Mouse (Mus musculus): ENCODE measurements around the gene Rbpms2.

The Rbpms2 gene

DNA sequence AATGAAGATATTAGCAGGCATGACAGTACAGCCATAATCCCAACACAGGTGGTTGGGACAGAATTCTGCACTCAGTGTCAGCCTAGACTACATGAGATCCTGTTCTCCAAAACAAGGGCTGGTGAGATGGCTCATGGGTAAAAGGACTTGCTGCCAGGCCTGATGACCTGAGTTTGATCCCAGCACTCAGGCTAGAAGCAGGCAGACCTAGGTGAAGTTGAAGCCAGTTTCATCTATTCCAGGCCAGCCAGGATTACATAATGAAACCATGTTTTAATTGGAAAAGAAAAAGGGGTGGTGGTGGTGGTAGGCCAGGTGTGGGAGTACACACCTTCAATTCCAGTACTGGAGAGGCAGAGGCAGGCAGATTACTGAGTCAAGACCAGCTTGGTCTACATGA lies 68.5 kb downstream of the Rbpms2 start:
- no peak for DNase-seq

DNA sequence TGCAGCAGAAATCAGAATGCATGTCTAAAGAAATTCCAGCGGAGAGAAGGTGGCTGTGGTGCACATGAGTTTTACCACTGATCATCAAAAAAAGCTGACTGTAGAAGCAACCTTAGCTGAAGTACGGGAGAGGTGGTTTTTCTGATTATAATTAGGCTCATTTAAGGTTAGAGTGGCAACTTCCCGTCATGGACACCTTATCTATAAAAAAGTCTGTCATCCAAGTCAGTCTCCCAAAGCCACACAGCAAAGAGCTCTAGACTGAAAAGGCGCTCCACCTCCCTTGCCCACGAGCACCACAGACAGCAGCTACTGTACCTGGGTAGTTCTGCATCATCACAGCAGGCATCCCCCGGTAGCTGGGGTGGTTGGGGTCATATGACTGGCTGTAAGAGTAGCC lies 71.1 kb downstream of the Rbpms2 start:
- DNase-seq: no peak

GRCm38 (mm10) chr9:65702286-65702685 lies 72.8 kb downstream of the Rbpms2 start:
- no peak for DNase-seq

GRCm38 (mm10) chr9:65703241-65703640 lies 73.8 kb downstream of the Rbpms2 start:
- no peak for DNase-seq

DNA sequence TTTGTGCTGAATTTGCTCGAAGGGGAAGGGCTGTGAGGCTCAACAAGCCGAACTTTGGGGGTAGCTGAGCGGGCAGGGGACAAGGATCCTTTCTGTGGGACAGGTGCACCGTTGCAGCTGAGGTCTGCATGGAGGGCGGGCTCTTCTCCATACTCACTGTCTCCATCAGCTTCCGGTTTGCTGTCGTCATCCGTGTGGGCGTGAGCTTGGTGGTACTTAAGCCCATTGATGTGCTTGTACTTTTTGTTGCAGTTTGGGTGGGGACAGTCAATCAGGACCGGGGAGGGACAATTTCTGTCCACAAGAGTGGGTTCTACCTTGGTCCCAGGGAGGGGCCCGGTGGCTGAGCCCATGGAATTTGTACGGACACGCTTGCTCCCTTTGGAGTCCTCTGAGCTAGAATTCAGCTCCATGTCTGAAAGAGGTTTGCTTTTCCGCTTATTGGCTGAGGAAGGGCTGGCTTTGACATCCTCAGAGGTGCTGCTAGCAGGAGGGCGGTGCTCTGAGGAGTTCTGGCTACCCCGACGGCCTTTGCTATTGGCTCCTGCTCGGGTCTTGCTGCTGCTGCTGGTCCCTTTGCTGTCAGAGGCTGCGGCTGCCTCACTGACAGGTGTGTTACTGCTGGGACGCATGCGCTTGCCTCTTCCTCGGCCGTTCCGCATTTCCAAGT lies 74.6 kb downstream of the Rbpms2 start:
- DNase-seq: no peak

Measured in thymus, postnatal 25 days (tissue).